Mouse (Mus musculus): ENCODE results near the gene Shank2. TPM values are rescaled to one million over a fixed set of nuclear protein-coding genes. Genes with fewer than 3 reads are reported as not detected.
A peak's percentile ranks its signal among the peaks of the same experiment; 100 is the strongest.

Gene Shank2
- polyA plus RNA-seq, 1 experiment from 2014 or later: 1.6 TPM

GRCm38 (mm10) chr7:144038741-144039140, 37.0 kb downstream of the Shank2 start:
- peaks cover 11% of the 10 kb centered on the region for H3K4me1 ChIP-seq (ENCODE audit: control insufficient read depth, insufficient read depth, low read length)
- peak; percentile 9; the same call in 1 of the 2 replicates for ATAC-seq (ENCODE audit: insufficient read depth, low FRiP score)
- no peak overlapping the region for H3K9ac ChIP-seq (ENCODE audit: low read length)
- H3K27me3 ChIP-seq (ENCODE audit: control insufficient read depth, insufficient read depth, low read length): no peaks in the 10 kb centered on the region
- WGBS: 77% methylated on average over 8 of the region's 8 CpGs
- no peaks in the 10 kb centered on the region for H3K36me3 ChIP-seq (ENCODE audit: control insufficient read depth, insufficient read depth, low read length)
- no peak overlapping the region for H3K4me2 ChIP-seq (ENCODE audit: low read depth, low read length)
- no peaks in the 10 kb centered on the region for H3K9me3 ChIP-seq (replicated peaks; ENCODE audit: control insufficient read depth, low read length)
- no peak overlapping the region for H3K4me3 ChIP-seq (replicated peaks; ENCODE audit: low read length)
- no peak overlapping the region for H3K27ac ChIP-seq (ENCODE audit: low read length)

- Histone ChIP-seq H3K27ac (ENCODE audit: low read length) (no peak overlapping the region), H3K36me3 (ENCODE audit: control insufficient read depth, insufficient read depth, low read length) (no peaks in the 10 kb centered on the region), H3K27me3 (ENCODE audit: control insufficient read depth, insufficient read depth, low read length) (no peaks in the 10 kb centered on the region), H3K4me3 (replicated peaks; ENCODE audit: low read length) (no peak overlapping the region), H3K4me2 (ENCODE audit: low read depth, low read length) (no peak overlapping the region), H3K9me3 (replicated peaks; ENCODE audit: control insufficient read depth, low read length) (no peaks in the 10 kb centered on the region), H3K4me1 (ENCODE audit: control insufficient read depth, insufficient read depth, low read length) (peaks cover 11% of the 10 kb centered on the region), H3K9ac (ENCODE audit: low read length) (no peak overlapping the region)
- 46% methylated on average over 3 of the region's 3 CpGs for WGBS
- no peak for ATAC-seq (ENCODE audit: insufficient read depth, low FRiP score)
These were observed 38.6 kb downstream of the Shank2 start for GRCm38 (mm10) chr7:144040328-144040727.

GRCm38 (mm10) chr7:144052076-144052475, 50.3 kb downstream of the Shank2 start:
- peaks cover 10% of the 10 kb centered on the region for H3K4me1 ChIP-seq (ENCODE audit: control insufficient read depth, insufficient read depth, low read length)

GRCm38 (mm10) chr7:144055188-144055587, 53.5 kb downstream of the Shank2 start:
- WGBS: 56% methylated on average over 6 of the region's 6 CpGs
- no peak overlapping the region for H3K27ac ChIP-seq (ENCODE audit: low read length)
- no peaks in the 10 kb centered on the region for H3K36me3 ChIP-seq (ENCODE audit: control insufficient read depth, insufficient read depth, low read length)
- no peak overlapping the region for H3K4me3 ChIP-seq (replicated peaks; ENCODE audit: low read length)
- H3K9ac ChIP-seq (ENCODE audit: low read length): no peak overlapping the region
- no peaks in the 10 kb centered on the region for H3K27me3 ChIP-seq (ENCODE audit: control insufficient read depth, insufficient read depth, low read length)
- peaks cover 10% of the 10 kb centered on the region for H3K4me1 ChIP-seq (ENCODE audit: control insufficient read depth, insufficient read depth, low read length)
- ATAC-seq (ENCODE audit: insufficient read depth, low FRiP score): no peak
- H3K9me3 ChIP-seq (replicated peaks; ENCODE audit: control insufficient read depth, low read length): no peaks in the 10 kb centered on the region
- H3K4me2 ChIP-seq (ENCODE audit: low read depth, low read length): no peak overlapping the region

More at GRCm38 (mm10) chr7:144052076-144052475, 50.3 kb downstream of the Shank2 start:
- ATAC-seq (ENCODE audit: insufficient read depth, low FRiP score): peak; percentile 45; the same call in 1 of the 2 replicates
- no peak overlapping the region for H3K4me3 ChIP-seq (replicated peaks; ENCODE audit: low read length)
- peak overlapping the region; percentile 44; the same call in 1 of the 2 replicates for H3K27ac ChIP-seq (ENCODE audit: low read length)
- no peak overlapping the region for H3K4me2 ChIP-seq (ENCODE audit: low read depth, low read length)
- no peaks in the 10 kb centered on the region for H3K27me3 ChIP-seq (ENCODE audit: control insufficient read depth, insufficient read depth, low read length)
- WGBS: 12% methylated on average over 12 of the region's 12 CpGs
- H3K36me3 ChIP-seq (ENCODE audit: control insufficient read depth, insufficient read depth, low read length): no peaks in the 10 kb centered on the region
- H3K9ac ChIP-seq (ENCODE audit: low read length): no peak overlapping the region
- H3K9me3 ChIP-seq (replicated peaks; ENCODE audit: control insufficient read depth, low read length): no peaks in the 10 kb centered on the region

- no peak overlapping the region for H3K4me3 ChIP-seq (replicated peaks; ENCODE audit: low read length)
- H3K36me3 ChIP-seq (ENCODE audit: control insufficient read depth, insufficient read depth, low read length): no peaks in the 10 kb centered on the region
- H3K4me2 ChIP-seq (ENCODE audit: low read depth, low read length): no peak overlapping the region
- 0 out of 2 replicates have a peak, but pooled peaks have one; percentile 30 for ATAC-seq (ENCODE audit: insufficient read depth, low FRiP score)
- peaks cover 10% of the 10 kb centered on the region for H3K4me1 ChIP-seq (ENCODE audit: control insufficient read depth, insufficient read depth, low read length)
- H3K9ac ChIP-seq (ENCODE audit: low read length): no peak overlapping the region
- no peaks in the 10 kb centered on the region for H3K9me3 ChIP-seq (replicated peaks; ENCODE audit: control insufficient read depth, low read length)
- H3K27me3 ChIP-seq (ENCODE audit: control insufficient read depth, insufficient read depth, low read length): no peaks in the 10 kb centered on the region
- 66% methylated on average over 7 of the region's 7 CpGs for WGBS
- no peak overlapping the region for H3K27ac ChIP-seq (ENCODE audit: low read length)
These were observed 54.2 kb downstream of the Shank2 start for GRCm38 (mm10) chr7:144055702-144056531.

- Histone ChIP-seq H3K4me1 (ENCODE audit: control insufficient read depth, insufficient read depth, low read length) (no peaks in the 10 kb centered on the region), H3K27ac (ENCODE audit: low read length) (no peak overlapping the region), H3K27me3 (ENCODE audit: control insufficient read depth, insufficient read depth, low read length) (no peaks in the 10 kb centered on the region), H3K9me3 (replicated peaks; ENCODE audit: control insufficient read depth, low read length) (no peaks in the 10 kb centered on the region), H3K4me2 (ENCODE audit: low read depth, low read length) (no peak overlapping the region), H3K4me3 (replicated peaks; ENCODE audit: low read length) (no peak overlapping the region), H3K9ac (ENCODE audit: low read length) (no peak overlapping the region), H3K36me3 (ENCODE audit: control insufficient read depth, insufficient read depth, low read length) (no peaks in the 10 kb centered on the region)
- ATAC-seq (ENCODE audit: insufficient read depth, low FRiP score): 0 out of 2 replicates have a peak, but pooled peaks have one; percentile 19
- WGBS: 63% methylated on average over 7 of the region's 7 CpGs
These were observed 68.6 kb downstream of the Shank2 start for GRCm38 (mm10) chr7:144070162-144070949.

GRCm38 (mm10) chr7:144072219-144072618, 70.5 kb downstream of the Shank2 start:
- Histone ChIP-seq H3K4me2 (ENCODE audit: low read depth, low read length) (no peak overlapping the region), H3K4me1 (ENCODE audit: control insufficient read depth, insufficient read depth, low read length) (no peaks in the 10 kb centered on the region), H3K9me3 (replicated peaks; ENCODE audit: control insufficient read depth, low read length) (no peaks in the 10 kb centered on the region), H3K27me3 (ENCODE audit: control insufficient read depth, insufficient read depth, low read length) (no peaks in the 10 kb centered on the region), H3K4me3 (replicated peaks; ENCODE audit: low read length) (no peak overlapping the region), H3K27ac (ENCODE audit: low read length) (no peak overlapping the region), H3K36me3 (ENCODE audit: control insufficient read depth, insufficient read depth, low read length) (no peaks in the 10 kb centered on the region), H3K9ac (ENCODE audit: low read length) (no peak overlapping the region)
- ATAC-seq (ENCODE audit: insufficient read depth, low FRiP score): no peak
- 38% methylated on average over 1 of the region's 1 CpGs for WGBS

GRCm38 (mm10) chr7:144072856-144073255, 71.1 kb downstream of the Shank2 start:
- no peaks in the 10 kb centered on the region for H3K4me1 ChIP-seq (ENCODE audit: control insufficient read depth, insufficient read depth, low read length)
- H3K27ac ChIP-seq (ENCODE audit: low read length): no peak overlapping the region
- ATAC-seq (ENCODE audit: insufficient read depth, low FRiP score): no peak
- 84% methylated on average over 2 of the region's 2 CpGs for WGBS
- H3K9me3 ChIP-seq (replicated peaks; ENCODE audit: control insufficient read depth, low read length): no peaks in the 10 kb centered on the region
- no peak overlapping the region for H3K4me3 ChIP-seq (replicated peaks; ENCODE audit: low read length)
- no peaks in the 10 kb centered on the region for H3K27me3 ChIP-seq (ENCODE audit: control insufficient read depth, insufficient read depth, low read length)
- H3K9ac ChIP-seq (ENCODE audit: low read length): no peak overlapping the region
- no peak overlapping the region for H3K4me2 ChIP-seq (ENCODE audit: low read depth, low read length)
- H3K36me3 ChIP-seq (ENCODE audit: control insufficient read depth, insufficient read depth, low read length): no peaks in the 10 kb centered on the region

- no peak overlapping the region for H3K27ac ChIP-seq (ENCODE audit: low read length)
- H3K4me2 ChIP-seq (ENCODE audit: low read depth, low read length): no peak overlapping the region
- H3K4me3 ChIP-seq (replicated peaks; ENCODE audit: low read length): no peak overlapping the region
- H3K4me1 ChIP-seq (ENCODE audit: control insufficient read depth, insufficient read depth, low read length): no peaks in the 10 kb centered on the region
- no peaks in the 10 kb centered on the region for H3K27me3 ChIP-seq (ENCODE audit: control insufficient read depth, insufficient read depth, low read length)
- H3K9ac ChIP-seq (ENCODE audit: low read length): no peak overlapping the region
- no peaks in the 10 kb centered on the region for H3K36me3 ChIP-seq (ENCODE audit: control insufficient read depth, insufficient read depth, low read length)
- H3K9me3 ChIP-seq (replicated peaks; ENCODE audit: control insufficient read depth, low read length): no peaks in the 10 kb centered on the region
- ATAC-seq (ENCODE audit: insufficient read depth, low FRiP score): no peak
- WGBS: 28% methylated on average over 3 of the region's 3 CpGs
These were observed 73.0 kb downstream of the Shank2 start for GRCm38 (mm10) chr7:144074718-144075117.

All from stomach, embryonic 16.5 days (tissue).